Mouse (Mus musculus) liver, embryonic 14.5 days (tissue): Measurements from ENCODE around the gene Il16. TPM values are rescaled to one million over a fixed set of nuclear protein-coding genes. Genes with fewer than 3 reads are reported as not detected.

Experiments used
- ATAC-seq: fragments of 200-750 bp; cut with Nextera tagmentation; 2 replicates; pipeline ENCODE4 v1.8.0; 2017; ENCODE audit warnings: moderate number of reproducible peaks, mild to moderate bottlenecking, moderate library complexity; ENCODE audit not compliant: insufficient read depth
- DNase-seq, 3 experiments: peaks; one replicate each; pipeline ENCODE4 v3.0.0-alpha.2; 2012 to 2013; ENCODE audit warnings: low read depth in 3 of 3, low spot score in 3 of 3
- H3K27ac ChIP-seq: fragments of 300-500 bp; sonication (generic); 2 replicates; pipeline ENCODE4 v1.5.1; 2014; ENCODE audit warnings: moderate library complexity, mild to moderate bottlenecking, control low read depth, inconsistent platforms
- H3K27me3 ChIP-seq: fragments of 300-500 bp; sonication (generic); 2 replicates; pipeline ENCODE4 v1.6.1; 2014; ENCODE audit warnings: mild to moderate bottlenecking, low read length, moderate library complexity; ENCODE audit not compliant: control insufficient read depth, insufficient read depth
- H3K36me3 ChIP-seq: fragments of 300-500 bp; sonication (generic); replicated peaks from 2 replicates; pipeline ENCODE4 v1.6.1; 2014; ENCODE audit warnings: low read depth; ENCODE audit not compliant: control insufficient read depth, insufficient read depth
- H3K4me1 ChIP-seq, 2 experiments: fragments of 200-500 bp in 1 of 2; fragments of 300-500 bp in 1 of 2; sonication (generic) in 1 of 2; replicated peaks; 2 replicates each; pipeline ENCODE4 v1.6.1; 2012 to 2014; ENCODE audit warnings: antibody characterized with exemption in 1 of 2, inconsistent platforms in 1 of 2, low read length in 1 of 2; ENCODE audit not compliant: control insufficient read depth in 2 of 2, insufficient read depth in 2 of 2
- H3K4me2 ChIP-seq: fragments of 300-500 bp; sonication (generic); 2 replicates; pipeline ENCODE4 v1.6.1; 2014; ENCODE audit warnings: low read depth, mild to moderate bottlenecking, control low read depth, moderate library complexity
- H3K4me3 ChIP-seq, 2 experiments: fragments of 200-500 bp in 1 of 2; fragments of 300-500 bp in 1 of 2; sonication (generic) in 1 of 2; 2 replicates each; pipeline ENCODE4 v1.5.1; 2012 to 2014; ENCODE audit warnings: low read depth in 2 of 2, low read length in 2 of 2, mild to moderate bottlenecking in 2 of 2, control low read depth in 1 of 2, inconsistent platforms in 1 of 2, moderate library complexity in 1 of 2; ENCODE audit not compliant: insufficient read depth in 1 of 2
- H3K9ac ChIP-seq: fragments of 300-500 bp; sonication (generic); replicated peaks from 2 replicates; pipeline ENCODE4 v1.6.1; 2014; ENCODE audit warnings: mild to moderate bottlenecking, control low read depth, moderate library complexity
- H3K9me3 ChIP-seq: fragments of 300-500 bp; sonication (generic); 2 replicates; pipeline ENCODE4 v1.6.1; 2016; ENCODE audit warnings: low read length, mixed read lengths; ENCODE audit not compliant: control insufficient read depth
- CTCF ChIP-seq: IDR thresholded peaks from 2 replicates; pipeline ENCODE4 v1.5.1; 2016; ENCODE audit warnings: antibody characterized with exemption, low read depth, control low read depth
- EP300 ChIP-seq: IDR thresholded peaks from 2 replicates; pipeline ENCODE4 v1.6.1; 2016; ENCODE audit warnings: antibody characterized with exemption, low read depth
- WGBS: fragments of 180-500 bp; shearing (Covaris S2); extraction: QIAGEN DNeasy Blood & Tissue Kit; methylation state at CpG from one replicate; pipeline ENCODE4 v1.1.7; 2014; ENCODE audit not compliant: insufficient replicate concordance; 5-methylcytosine and 5-hydroxymethylcytosine counted together
- polyA plus RNA-seq, 2 experiments: library from polyadenylated mRNA; depleted of rRNA in 1 of 2; stranded (reverse) in 1 of 2; unstranded in 1 of 2; fragments of >200 nt; fragmentation: Nextera tagmentation in 1 of 2; extraction: Ambion mirVana in 1 of 2; gene quantifications; 2 replicates each; pipeline versions ENCODE4 v1.2.1 to v1.2.3; 2012 to 2014

The Il16 gene
- polyA plus RNA-seq, 2 experiments: 2.3 to 3.8 TPM

DNA sequence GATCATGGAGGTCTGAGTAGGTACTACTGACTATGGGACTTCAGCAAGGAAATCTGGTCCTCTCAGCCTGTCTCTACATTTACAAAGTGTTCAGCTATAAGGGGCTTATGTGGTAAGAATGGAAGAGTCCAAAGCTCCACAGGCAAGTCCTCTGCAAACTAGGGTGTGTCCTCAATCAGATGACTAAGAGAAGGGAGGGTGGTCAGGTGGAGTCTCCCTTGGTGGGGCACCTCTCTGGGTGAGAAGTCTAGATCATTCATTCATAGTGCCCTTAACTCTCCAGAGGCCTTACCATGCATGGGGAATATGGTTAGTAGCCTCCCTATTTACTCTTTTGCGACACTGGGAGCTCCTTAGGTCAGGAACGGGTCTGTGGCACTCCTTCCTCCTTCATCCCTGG lies 91.3 kb downstream of the Il16 start:
- H3K27ac ChIP-seq: no peak overlapping the region
- WGBS: 28% methylated on average over 2 of the region's 2 CpGs
- no peaks in the 10 kb centered on the region for H3K4me1 ChIP-seq
- no peaks in the 10 kb centered on the region for H3K9me3 ChIP-seq
- ATAC-seq: no peak
- H3K36me3 ChIP-seq: no peaks in the 10 kb centered on the region
- no peak for TF ChIP-seq EP300
- no peak for TF ChIP-seq CTCF
- no peaks in the 10 kb centered on the region for H3K27me3 ChIP-seq
- peak overlapping the region; percentile 28 for H3K4me2 ChIP-seq
- no peak for DNase-seq
- H3K9ac ChIP-seq: no peak overlapping the region
- H3K4me3 ChIP-seq: peak overlapping the region in 1 of 2 experiments; percentile 19; a peak in 1 of 4 replicates

DNA sequence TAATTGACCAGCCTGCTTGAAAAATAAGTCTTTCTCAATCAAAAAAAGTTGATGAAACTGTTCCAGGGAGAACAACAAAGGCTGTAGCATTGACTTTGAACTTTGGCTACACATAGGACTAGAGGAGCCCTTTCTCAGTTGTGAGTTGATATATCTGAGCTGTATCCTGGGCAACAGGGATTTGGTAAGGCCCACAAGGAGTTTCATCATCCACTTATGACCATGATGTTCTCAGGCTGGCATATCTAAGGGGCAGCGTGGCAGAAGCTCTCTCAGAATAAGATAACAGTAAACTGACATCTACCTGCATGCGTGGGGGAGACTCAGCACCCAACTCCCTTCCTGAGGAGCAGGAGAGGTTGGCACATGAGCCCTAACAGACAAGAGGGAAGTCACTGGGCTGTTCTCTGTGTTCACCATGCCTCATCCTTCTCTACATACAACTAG lies 91.9 kb downstream of the Il16 start:
- WGBS: 24% methylated on average over 2 of the region's 2 CpGs
- Histone ChIP-seq H3K4me3 (0 out of 4 replicates have a peak overlapping the region, but pooled peaks of 1 of the 2 experiments have one; percentile 21), H3K9ac (no peak overlapping the region), H3K36me3 (no peaks in the 10 kb centered on the region), H3K4me2 (peak overlapping the region; percentile 18), H3K27me3 (no peaks in the 10 kb centered on the region), H3K9me3 (no peaks in the 10 kb centered on the region), H3K27ac (no peak overlapping the region), H3K4me1 (no peaks in the 10 kb centered on the region)
- DNase-seq (no peak), ATAC-seq (no peak)
- TF ChIP-seq EP300: no peak
- TF ChIP-seq CTCF: no peak

DNA sequence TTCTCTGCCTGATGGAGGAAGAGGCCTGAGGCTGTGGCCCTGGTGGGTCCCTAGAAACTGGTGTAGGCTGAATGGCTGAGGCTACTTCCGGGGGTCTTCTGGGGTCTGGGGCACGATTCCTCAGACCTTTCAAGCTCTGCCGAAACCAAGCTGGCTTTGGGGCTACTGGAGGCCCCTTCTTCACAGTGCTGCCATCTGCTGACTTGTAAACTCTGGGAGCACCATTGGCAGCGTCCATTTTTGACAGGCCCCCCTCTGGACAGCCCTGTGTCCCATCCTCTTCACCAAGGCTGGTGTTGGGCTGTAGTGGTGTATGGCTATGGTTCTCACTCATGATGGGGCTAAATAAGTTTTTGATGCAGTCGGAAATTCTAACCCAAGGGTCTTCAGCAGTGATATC lies 93.0 kb downstream of the Il16 start:
- Histone ChIP-seq H3K27me3 (no peaks in the 10 kb centered on the region), H3K4me3 (no peak overlapping the region), H3K9me3 (no peaks in the 10 kb centered on the region), H3K4me1 (no peaks in the 10 kb centered on the region), H3K9ac (no peak overlapping the region), H3K36me3 (no peaks in the 10 kb centered on the region), H3K27ac (no peak overlapping the region), H3K4me2 (no peak overlapping the region)
- ATAC-seq (no peak), DNase-seq (no peak)
- 65% methylated on average over 5 of the region's 5 CpGs for WGBS
- TF ChIP-seq CTCF: no peak
- no peak for TF ChIP-seq EP300

DNA sequence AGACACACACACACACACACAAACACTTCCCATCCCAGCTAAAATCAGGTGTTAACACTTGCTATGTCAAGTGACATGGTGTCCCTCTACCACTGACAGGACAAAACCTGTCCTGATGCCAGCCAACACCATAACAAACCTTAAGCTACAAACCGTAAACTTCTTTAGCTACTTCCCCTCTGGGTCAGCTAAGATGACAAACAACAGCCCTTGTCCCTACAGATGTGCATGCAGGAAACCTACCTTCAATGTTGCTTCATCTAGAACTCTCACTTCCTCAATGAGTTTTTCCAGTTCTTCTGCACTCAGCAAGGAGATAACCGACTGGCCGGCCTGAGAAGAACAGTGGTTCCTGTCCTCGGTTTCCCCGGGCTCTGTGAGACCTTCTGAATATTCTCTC lies 94.9 kb downstream of the Il16 start:
- 25% methylated on average over 5 of the region's 5 CpGs for WGBS
- Histone ChIP-seq H3K9ac (no peak overlapping the region), H3K36me3 (no peaks in the 10 kb centered on the region), H3K4me1 (no peaks in the 10 kb centered on the region), H3K27me3 (no peaks in the 10 kb centered on the region), H3K4me2 (no peak overlapping the region), H3K4me3 (no peak overlapping the region), H3K9me3 (no peaks in the 10 kb centered on the region), H3K27ac (no peak overlapping the region)
- no peak for DNase-seq
- ATAC-seq: no peak
- TF ChIP-seq CTCF: no peak
- no peak for TF ChIP-seq EP300

DNA sequence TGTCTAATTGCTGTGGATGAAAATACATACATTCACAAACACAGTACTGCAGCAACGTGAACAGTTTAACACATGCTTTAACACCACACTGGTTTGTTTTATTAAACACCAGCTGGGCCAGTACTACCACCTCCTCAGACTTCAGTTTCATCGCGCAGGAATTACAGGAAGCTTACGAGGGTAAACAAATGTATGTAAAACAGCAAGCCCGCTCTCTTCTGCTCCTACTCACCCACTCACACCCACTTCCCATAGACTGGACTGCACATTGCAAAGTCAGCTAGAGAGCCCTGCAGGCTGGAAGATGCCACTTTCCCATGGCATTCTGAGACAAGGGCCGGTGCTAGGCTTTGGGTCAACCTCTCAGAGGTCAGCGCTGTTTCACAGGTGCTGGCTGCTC lies 96.7 kb downstream of the Il16 start:
- H3K9me3 ChIP-seq: no peaks in the 10 kb centered on the region
- no peaks in the 10 kb centered on the region for H3K4me1 ChIP-seq
- H3K27me3 ChIP-seq: no peaks in the 10 kb centered on the region
- H3K9ac ChIP-seq: no peak overlapping the region
- no peak overlapping the region for H3K4me3 ChIP-seq
- TF ChIP-seq CTCF (no peak), EP300 (no peak)
- DNase-seq (no peak), ATAC-seq (no peak)
- no peak overlapping the region for H3K4me2 ChIP-seq
- no peaks in the 10 kb centered on the region for H3K36me3 ChIP-seq
- 65% methylated on average over 7 of the region's 7 CpGs for WGBS
- H3K27ac ChIP-seq: no peak overlapping the region
